8 mouse cellular contexts compared by ENCODE assay signal in genomic region chr11:120729432-120730050, GRCm38 (mm10). TPM values are rescaled to one million over a fixed set of nuclear protein-coding genes. Genes with fewer than 3 reads are reported as not detected.
A peak's percentile ranks its signal among the peaks of the same experiment; 100 is the strongest.
DNase-seq lines count a peak whose midpoint lies in the region; ATAC-seq lines count a peak whose summit lies in the region.
"Not testable (repeated sequence)": the region's sequence is repeated elsewhere in the genome, so short reads cannot be mapped to it uniquely, and the experiment has no call there.

No protein-coding gene starts in this region.

- not testable (repeated sequence) for H3K9me3 ChIP-seq in embryonic facial prominence, embryonic 11.5 days (replicated peaks; ENCODE audit: control insufficient read depth, low read length); heart, embryonic 10.5 days; intestine, embryonic 14.5 days (ENCODE audit: control insufficient read depth, low read length); limb, embryonic 12.5 days; neural tube, embryonic 11.5 days (ENCODE audit: control insufficient read depth, low read length)

- not testable (repeated sequence) for H3K4me3 ChIP-seq in embryonic facial prominence, embryonic 11.5 days (ENCODE audit: low read depth, low read length); intestine, embryonic 14.5 days (ENCODE audit: low read depth, low read length); neural tube, embryonic 11.5 days (ENCODE audit: low read depth, low read length)
- peak overlapping the region; percentile 31 for H3K4me3 ChIP-seq in heart, embryonic 10.5 days
- peak overlapping the region; percentile 15 for H3K4me3 ChIP-seq in limb, embryonic 12.5 days (replicated peaks)

- H3K4me2 ChIP-seq in embryonic facial prominence, embryonic 11.5 days (ENCODE audit: low read depth, low read length): peak overlapping the region; percentile 29
- peak overlapping the region; percentile 31 for H3K4me2 ChIP-seq in intestine, embryonic 14.5 days (ENCODE audit: low read length)
- peak overlapping the region; percentile 46 for H3K4me2 ChIP-seq in limb, embryonic 12.5 days
- 0 out of 2 replicates have a peak overlapping the region, but pooled peaks have one; percentile 12 for H3K4me2 ChIP-seq in neural tube, embryonic 11.5 days (ENCODE audit: low read depth)

- peak; percentile 83 for DNase-seq in R1 (ENCODE audit: low read depth, low spot score)
- DNase-seq in embryonic facial prominence, embryonic 11.5 days (ENCODE audit: low spot score): peak; percentile 73
- DNase-seq in heart, embryonic 10.5 days (ENCODE audit: low spot score); intestine, embryonic 14.5 days (ENCODE audit: low spot score): not testable (repeated sequence)
- DNase-seq in lung, postnatal 14 days: peak; percentile 77
- peak; percentile 69 for DNase-seq in neural tube, embryonic 11.5 days (ENCODE audit: low spot score)
- DNase-seq in thymus, postnatal 0 days (ENCODE audit: low spot score): peak; percentile 24

- H3K4me1 ChIP-seq in embryonic facial prominence, embryonic 11.5 days (ENCODE audit: control insufficient read depth, insufficient read depth, low read length); intestine, embryonic 14.5 days (replicated peaks; ENCODE audit: control insufficient read depth, insufficient read depth, low read length); neural tube, embryonic 11.5 days (ENCODE audit: control insufficient read depth, insufficient read depth, low read length): not testable (repeated sequence)
- peaks cover 22% of the 10 kb centered on the region for H3K4me1 ChIP-seq in heart, embryonic 10.5 days
- H3K4me1 ChIP-seq in limb, embryonic 12.5 days (replicated peaks): peaks cover 17% of the 10 kb centered on the region

- H3K27me3 ChIP-seq in embryonic facial prominence, embryonic 11.5 days (ENCODE audit: control insufficient read depth, insufficient read depth, low read length); intestine, embryonic 14.5 days (replicated peaks; ENCODE audit: control insufficient read depth, insufficient read depth, low read length); limb, embryonic 12.5 days; neural tube, embryonic 11.5 days (ENCODE audit: control insufficient read depth, insufficient read depth, low read length): not testable (repeated sequence)
- H3K27me3 ChIP-seq in heart, embryonic 10.5 days (ENCODE audit: insufficient read depth, poor library complexity, severe bottlenecking): peaks cover 74% of the 10 kb centered on the region

- not testable (repeated sequence) for H3K27ac ChIP-seq in embryonic facial prominence, embryonic 11.5 days (replicated peaks; ENCODE audit: low read depth, low read length); heart, embryonic 10.5 days; intestine, embryonic 14.5 days (ENCODE audit: low read depth); limb, embryonic 12.5 days; neural tube, embryonic 11.5 days (ENCODE audit: low read depth, low read length)

- WGBS in embryonic facial prominence, embryonic 11.5 days: 1% methylated on average over 17 of the region's 21 CpGs
- under 1% methylated on average over 18 of the region's 21 CpGs for WGBS in heart, embryonic 10.5 days
- 1% methylated on average over 17 of the region's 21 CpGs for WGBS in intestine, embryonic 14.5 days
- 3% methylated on average over 18 of the region's 21 CpGs for WGBS in limb, embryonic 12.5 days
- 1% methylated on average over 17 of the region's 21 CpGs for WGBS in neural tube, embryonic 11.5 days

- ATAC-seq in embryonic facial prominence, embryonic 11.5 days (replicated peaks; ENCODE audit: insufficient number of reproducible peaks, low FRiP score, low TSS enrichment, low read depth); limb, embryonic 12.5 days (ENCODE audit: insufficient number of reproducible peaks, insufficient read depth, low FRiP score, low TSS enrichment, low read depth); neural tube, embryonic 11.5 days (ENCODE audit: insufficient read depth, low FRiP score, low TSS enrichment): not testable (repeated sequence)
- peak; percentile 29; the same call in 1 of the 2 replicates for ATAC-seq in intestine, embryonic 14.5 days (replicated peaks; ENCODE audit: low FRiP score, low TSS enrichment, low read depth)

- not testable (repeated sequence) for H3K36me3 ChIP-seq in embryonic facial prominence, embryonic 11.5 days (replicated peaks; ENCODE audit: control insufficient read depth, insufficient read depth, low read depth, low read length); heart, embryonic 10.5 days; intestine, embryonic 14.5 days (ENCODE audit: control insufficient read depth, insufficient read depth, low read length); limb, embryonic 12.5 days; neural tube, embryonic 11.5 days (ENCODE audit: control insufficient read depth, insufficient read depth, low read length)

- H3K9ac ChIP-seq in embryonic facial prominence, embryonic 11.5 days (replicated peaks; ENCODE audit: low read length); intestine, embryonic 14.5 days (ENCODE audit: low read length); limb, embryonic 12.5 days (replicated peaks); neural tube, embryonic 11.5 days (ENCODE audit: low read length): not testable (repeated sequence)

RNA-seq across cellular contexts. Expression of gene Cbr2, which starts 2.4 kb away (rescaled TPM):
- 3.3 and 3.7 TPM in 2 replicates for polyA plus RNA-seq in embryonic facial prominence, embryonic 11.5 days (2014; fragmentation: Nextera tagmentation; extraction: Ambion mirVana)
- 1.1 and 1.3 TPM in 2 replicates for polyA plus RNA-seq in heart, embryonic 10.5 days (2016; fragmentation: Nextera tagmentation; extraction: Ambion mirVana)
- 0.70 TPM in 1 of 2 replicates, not detected in the other for polyA plus RNA-seq in intestine, embryonic 14.5 days (2014; fragmentation: Nextera tagmentation; extraction: Ambion mirVana)
- 4.6 and 7.2 TPM in 2 replicates for polyA plus RNA-seq in limb, embryonic 12.5 days (2016; fragmentation: Nextera tagmentation; extraction: Ambion mirVana)
- polyA plus RNA-seq in neural tube, embryonic 11.5 days (2014; fragmentation: Nextera tagmentation; extraction: Ambion mirVana): 1.8 and 2.0 TPM in 2 replicates
- 179 and 229 TPM in 2 replicates for polyA plus RNA-seq in thymus, postnatal 0 days (2015; fragmentation: Nextera tagmentation; extraction: Ambion mirVana)

RNA-seq across cellular contexts. Expression of gene Dcxr, which starts 2.5 kb away (rescaled TPM):
- 10.7 and 11.7 TPM in 2 replicates for polyA plus RNA-seq in embryonic facial prominence, embryonic 11.5 days (2014; fragmentation: Nextera tagmentation; extraction: Ambion mirVana)
- polyA plus RNA-seq in heart, embryonic 10.5 days (2016; fragmentation: Nextera tagmentation; extraction: Ambion mirVana): 8.8 and 10.6 TPM in 2 replicates
- polyA plus RNA-seq in intestine, embryonic 14.5 days (2014; fragmentation: Nextera tagmentation; extraction: Ambion mirVana): 25.3 and 25.8 TPM in 2 replicates
- polyA plus RNA-seq in limb, embryonic 12.5 days (2016; fragmentation: Nextera tagmentation; extraction: Ambion mirVana): 14.8 and 17.8 TPM in 2 replicates
- polyA plus RNA-seq in neural tube, embryonic 11.5 days (2014; fragmentation: Nextera tagmentation; extraction: Ambion mirVana): 14.9 and 16.5 TPM in 2 replicates
- polyA plus RNA-seq in thymus, postnatal 0 days (2015; fragmentation: Nextera tagmentation; extraction: Ambion mirVana): 78.7 and 80.4 TPM in 2 replicates

RNA-seq across cellular contexts. Expression of gene Rac3, which starts 8.3 kb away (rescaled TPM):
- polyA plus RNA-seq in embryonic facial prominence, embryonic 11.5 days (2014; fragmentation: Nextera tagmentation; extraction: Ambion mirVana): 9.7 and 10.9 TPM in 2 replicates
- 6.9 and 13.8 TPM in 2 replicates for polyA plus RNA-seq in heart, embryonic 10.5 days (2016; fragmentation: Nextera tagmentation; extraction: Ambion mirVana)
- 9.4 and 10.2 TPM in 2 replicates for polyA plus RNA-seq in intestine, embryonic 14.5 days (2014; fragmentation: Nextera tagmentation; extraction: Ambion mirVana)
- polyA plus RNA-seq in limb, embryonic 12.5 days (2016; fragmentation: Nextera tagmentation; extraction: Ambion mirVana): 48.5 and 51.2 TPM in 2 replicates
- polyA plus RNA-seq in neural tube, embryonic 11.5 days (2014; fragmentation: Nextera tagmentation; extraction: Ambion mirVana): 12.1 and 13.9 TPM in 2 replicates
- polyA plus RNA-seq in thymus, postnatal 0 days (2015; fragmentation: Nextera tagmentation; extraction: Ambion mirVana): 16.6 and 17.4 TPM in 2 replicates

RNA-seq across cellular contexts. Expression of gene Lrrc45, which starts 15.8 kb away (rescaled TPM):
- polyA plus RNA-seq in embryonic facial prominence, embryonic 11.5 days (2014; fragmentation: Nextera tagmentation; extraction: Ambion mirVana): 35.0 and 35.9 TPM in 2 replicates
- polyA plus RNA-seq in heart, embryonic 10.5 days (2016; fragmentation: Nextera tagmentation; extraction: Ambion mirVana): 31.7 and 43.6 TPM in 2 replicates
- 42.8 and 44.9 TPM in 2 replicates for polyA plus RNA-seq in intestine, embryonic 14.5 days (2014; fragmentation: Nextera tagmentation; extraction: Ambion mirVana)
- 77.9 and 78.4 TPM in 2 replicates for polyA plus RNA-seq in limb, embryonic 12.5 days (2016; fragmentation: Nextera tagmentation; extraction: Ambion mirVana)
- polyA plus RNA-seq in neural tube, embryonic 11.5 days (2014; fragmentation: Nextera tagmentation; extraction: Ambion mirVana): 39.7 and 44.7 TPM in 2 replicates
- 32.6 and 33.5 TPM in 2 replicates for polyA plus RNA-seq in thymus, postnatal 0 days (2015; fragmentation: Nextera tagmentation; extraction: Ambion mirVana)

RNA-seq across cellular contexts. Expression of gene Cenpx, which starts 16.0 kb away (rescaled TPM):
- polyA plus RNA-seq in embryonic facial prominence, embryonic 11.5 days (2014; fragmentation: Nextera tagmentation; extraction: Ambion mirVana): 118 and 124 TPM in 2 replicates
- 124 and 136 TPM in 2 replicates for polyA plus RNA-seq in heart, embryonic 10.5 days (2016; fragmentation: Nextera tagmentation; extraction: Ambion mirVana)
- polyA plus RNA-seq in intestine, embryonic 14.5 days (2014; fragmentation: Nextera tagmentation; extraction: Ambion mirVana): 178 TPM in 2 replicates
- 131 and 138 TPM in 2 replicates for polyA plus RNA-seq in limb, embryonic 12.5 days (2016; fragmentation: Nextera tagmentation; extraction: Ambion mirVana)
- polyA plus RNA-seq in neural tube, embryonic 11.5 days (2014; fragmentation: Nextera tagmentation; extraction: Ambion mirVana): 112 and 115 TPM in 2 replicates
- polyA plus RNA-seq in thymus, postnatal 0 days (2015; fragmentation: Nextera tagmentation; extraction: Ambion mirVana): 191 and 212 TPM in 2 replicates

Comparison
In these comparisons a context has a peak if more than half of its experiments do, and no peak if none do; other contexts are left out.
1. RNA of gene Cbr2, which starts 2.4 kb away (polyA plus RNA-seq): 179 to 229 TPM in thymus, postnatal 0 days; 4.6 to 7.2 TPM in limb, embryonic 12.5 days, 3.3 to 3.7 TPM in embryonic facial prominence, embryonic 11.5 days, 1.8 to 2.0 TPM in neural tube, embryonic 11.5 days, 1.1 to 1.3 TPM in heart, embryonic 10.5 days and 0.70 TPM in intestine, embryonic 14.5 days; every median in the first group is over 10 times any median in the second.
2. Peak in every context shown above with its lines, with median percentiles within 50 percentile points of each other: H3K4me2 ChIP-seq.